Mouse (Mus musculus): ENCODE results near the gene Tdp1.

Gene Tdp1

DNA sequence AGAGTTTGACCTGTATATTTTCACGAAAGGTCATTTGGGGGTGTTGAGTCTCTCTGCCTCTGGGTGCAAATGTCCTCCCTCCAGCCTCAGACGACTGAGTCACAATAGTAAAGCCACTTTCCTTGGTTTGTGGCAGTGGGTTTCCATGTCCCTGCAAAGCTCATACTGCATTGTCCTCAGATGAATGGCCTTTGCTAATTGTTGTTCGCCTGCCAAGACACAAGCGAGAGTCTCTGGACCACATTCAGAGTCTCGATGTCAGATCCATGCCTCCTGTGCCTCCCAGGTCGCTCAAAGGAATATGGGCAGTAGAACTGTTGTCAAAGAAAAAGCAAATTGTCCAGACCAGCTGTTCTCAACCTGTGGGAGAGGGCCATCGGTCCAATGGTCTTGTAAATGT lies 116.1 kb downstream of the Tdp1 start:
- no peak for DNase-seq (ENCODE audit: low read depth)

GRCm38 (mm10) chr12:100001246-100001645 lies 116.9 kb downstream of the Tdp1 start:
- DNase-seq (ENCODE audit: low read depth): no peak

DNA sequence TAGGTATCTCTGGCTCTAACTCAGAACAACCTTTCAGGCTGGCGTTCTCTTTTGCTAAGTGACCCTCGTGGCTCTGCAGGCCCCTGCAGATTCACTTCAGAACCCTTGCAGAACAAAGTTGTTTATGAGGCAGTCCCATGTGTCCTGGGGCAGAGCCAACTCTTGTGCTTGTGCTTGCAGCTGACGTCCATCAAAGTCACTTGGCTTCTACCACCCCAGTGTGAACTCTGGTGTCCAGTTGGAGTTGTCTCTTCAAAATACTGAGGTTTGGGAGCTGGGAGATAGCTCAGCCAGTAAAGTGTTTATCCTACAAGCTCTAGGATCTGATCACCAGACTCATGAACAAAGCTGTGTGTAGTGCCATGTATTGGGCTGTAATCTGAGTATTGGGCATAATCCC lies 117.6 kb downstream of the Tdp1 start:
- DNase-seq (ENCODE audit: low read depth): no peak

DNA sequence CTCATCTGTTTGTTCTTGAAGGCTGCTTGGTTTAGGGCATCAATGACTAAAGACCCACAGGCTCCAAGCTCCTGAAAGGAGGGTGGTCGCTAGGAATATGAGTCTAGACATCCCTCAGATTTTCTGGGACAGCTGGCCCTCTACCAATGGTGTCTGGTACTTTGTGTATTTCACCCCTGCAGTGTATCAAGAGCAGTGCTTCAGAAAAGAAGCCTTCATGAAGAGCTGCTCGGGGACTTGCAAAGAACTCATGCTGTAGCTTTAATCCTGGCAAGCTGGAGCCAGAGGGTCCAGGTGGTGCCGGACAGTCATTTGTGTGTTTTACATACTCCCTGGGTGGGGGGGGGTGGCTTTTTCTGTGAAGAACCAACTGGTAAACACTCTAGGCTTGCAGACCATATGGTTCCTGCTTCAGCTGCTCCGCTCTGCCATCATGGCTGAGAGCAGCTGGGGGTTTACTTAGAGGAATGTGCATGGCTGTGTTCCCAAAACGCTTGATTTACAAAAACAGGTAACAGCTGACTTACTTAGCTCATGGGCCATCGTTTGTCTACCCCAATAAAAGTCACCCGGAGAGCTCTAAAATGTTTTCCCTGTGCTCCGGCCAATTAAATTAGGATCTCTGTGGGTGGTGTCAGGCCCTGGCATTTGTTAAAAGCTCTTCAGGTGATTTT lies 118.7 kb downstream of the Tdp1 start:
- DNase-seq (ENCODE audit: low read depth): no peak
